Mouse (Mus musculus): ENCODE measurements around the gene Sec31b. TPM values are rescaled to one million over a fixed set of nuclear protein-coding genes. Genes with fewer than 3 reads are reported as not detected.

Gene Sec31b
- 1 to 10 TPM; 6.5 to 6.9 TPM for total RNA-seq (2021)

DNA sequence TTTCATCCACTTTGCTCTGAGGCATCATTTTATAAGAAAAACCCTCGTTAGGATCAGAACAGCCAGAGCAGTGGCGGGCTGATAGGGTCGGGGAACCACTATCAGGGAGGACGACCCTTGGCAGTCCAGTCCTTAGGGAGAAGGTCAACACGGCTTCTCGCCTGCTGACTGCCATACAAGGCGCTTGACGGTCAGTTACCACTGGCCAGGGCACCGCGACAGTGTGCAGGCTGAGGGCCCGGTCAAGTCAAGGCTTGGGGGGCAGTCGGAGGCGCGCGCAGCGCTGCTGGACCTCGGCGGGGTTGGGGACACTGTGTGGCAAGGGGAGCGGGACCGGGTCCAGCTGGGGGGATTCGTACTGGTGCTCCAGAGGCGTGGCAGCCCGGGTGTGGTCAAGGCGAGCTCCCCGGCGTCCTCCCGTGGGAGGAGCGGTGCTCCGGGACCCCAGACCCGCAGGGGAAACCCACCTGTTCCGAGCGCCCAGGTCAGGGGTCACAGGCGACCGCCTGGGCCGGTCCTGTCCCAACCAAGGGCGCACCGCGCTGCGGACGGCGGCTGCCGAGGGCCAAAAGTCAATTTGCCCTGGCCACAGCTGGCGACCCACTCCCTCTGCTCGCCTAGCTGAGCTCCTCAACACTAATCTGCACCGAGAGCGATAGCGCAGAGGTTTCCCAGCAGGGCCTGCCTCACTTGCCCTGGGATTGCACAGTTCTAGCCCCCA lies at the start of gene Sec31b:
Gene Sec31b (minus strand): TSS at position 544 of the 721 bp plus-strand sequence.
- intact Hi-C loops (cut with DNase I) = loop anchor here (10.0 kb wide), 1 partner anchor 301 kb away; no protein-coding TSS in a partner anchor
- peak; percentile 22 for DNase-seq (ENCODE audit: low spot score)

DNA sequence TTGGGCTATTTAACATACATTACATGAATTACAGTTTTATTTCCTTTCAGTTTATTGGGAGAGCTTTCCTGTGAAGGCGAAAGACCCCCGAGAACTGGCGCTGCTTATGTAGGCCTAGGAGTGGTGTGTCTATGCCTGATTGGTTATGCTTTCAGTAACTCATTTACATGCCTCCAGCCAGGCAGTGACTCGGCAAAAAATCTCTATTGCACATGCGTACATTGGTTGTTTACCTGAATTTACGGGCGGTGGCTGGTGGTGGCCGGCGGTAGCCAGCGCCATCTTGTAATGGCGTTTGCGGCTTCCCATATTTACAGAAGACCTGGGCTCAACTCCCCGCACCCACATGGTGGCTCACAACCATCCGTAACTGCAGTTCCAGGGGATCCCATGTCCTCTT lies 48.5 kb upstream of the Sec31b start:
- no peak for DNase-seq (ENCODE audit: low spot score)
- intact Hi-C loops (cut with DNase I) = no loop called here

DNA sequence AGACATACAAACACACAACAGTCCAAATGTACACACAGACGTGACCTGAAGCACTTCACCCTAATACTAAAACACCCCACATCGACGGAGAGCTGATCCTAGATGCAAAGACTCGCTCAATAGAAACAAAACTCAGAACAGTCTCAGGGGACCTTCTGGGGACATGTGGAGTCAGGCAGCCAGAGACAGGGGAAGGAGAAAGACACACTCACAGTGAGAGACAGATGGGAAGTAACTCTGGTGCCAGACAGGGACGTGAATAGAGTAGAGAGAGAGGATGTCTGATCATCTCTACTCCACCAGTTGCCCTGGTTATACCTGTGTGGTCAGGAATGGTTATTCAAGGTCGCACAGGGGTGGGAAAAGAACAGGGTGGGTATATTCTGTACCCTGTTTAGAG lies 46.0 kb upstream of the Sec31b start:
- intact Hi-C loops (cut with DNase I) = no loop called here
- no peak for DNase-seq (ENCODE audit: low spot score)

DNA sequence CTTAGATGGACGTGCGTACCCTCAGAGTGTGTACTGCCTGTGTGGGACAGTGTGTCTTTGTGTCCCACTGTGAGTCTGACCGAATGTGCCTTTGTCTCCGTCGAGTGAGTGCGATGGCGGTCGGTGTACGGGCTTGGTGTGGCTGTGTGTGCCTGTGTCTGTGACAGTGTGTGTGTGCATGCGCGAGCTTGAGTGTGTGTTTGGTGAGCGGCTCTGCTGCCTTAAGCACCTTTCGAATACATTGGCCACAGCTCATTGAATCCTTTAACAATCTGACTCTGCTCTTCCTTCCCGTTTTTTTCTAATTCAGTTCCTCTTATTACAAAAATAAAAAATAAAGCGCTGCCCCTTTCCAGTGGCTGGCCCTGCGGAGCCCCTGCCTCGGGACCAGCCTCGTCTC lies 45.3 kb upstream of the Sec31b start:
- intact Hi-C loops (cut with DNase I) = no loop called here

DNA sequence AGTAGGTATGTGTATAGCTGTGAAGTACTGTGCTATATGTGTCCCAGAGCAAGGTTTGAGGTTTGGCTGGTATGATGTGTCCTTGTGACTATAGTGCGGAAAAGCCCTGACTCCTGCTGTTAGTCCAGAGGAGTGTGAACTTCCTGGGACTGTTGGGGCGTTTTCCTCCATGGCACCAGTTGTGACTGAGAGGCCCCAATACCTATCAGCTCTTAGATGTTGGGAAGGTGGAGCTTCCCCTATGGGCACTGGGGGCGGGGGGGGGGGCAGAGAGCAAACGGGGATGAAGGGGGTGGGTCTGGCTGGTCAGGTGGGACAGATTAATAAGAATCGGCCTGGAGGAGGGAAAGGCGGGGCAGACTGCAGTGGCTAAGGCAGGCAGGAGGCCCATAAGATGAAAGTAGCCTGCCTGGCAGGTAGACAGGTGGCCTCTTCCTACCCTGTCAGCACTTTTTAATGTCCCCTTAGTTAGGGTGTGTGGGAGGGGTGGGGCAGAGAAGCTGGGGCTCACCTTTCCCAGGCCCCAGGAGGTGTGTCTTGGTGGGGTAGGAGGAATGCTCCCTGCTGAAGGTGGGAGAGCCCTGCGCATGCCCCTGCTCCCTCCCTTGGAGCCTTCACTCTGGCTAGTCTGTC lies 44.0 kb upstream of the Sec31b start:
- DNase-seq (ENCODE audit: low spot score) = no peak
- intact Hi-C loops (cut with DNase I) = no loop called here

More for the DNA sequence above, 45.3 kb upstream of the Sec31b start:
- no peak for DNase-seq (ENCODE audit: low spot score)

DNA sequence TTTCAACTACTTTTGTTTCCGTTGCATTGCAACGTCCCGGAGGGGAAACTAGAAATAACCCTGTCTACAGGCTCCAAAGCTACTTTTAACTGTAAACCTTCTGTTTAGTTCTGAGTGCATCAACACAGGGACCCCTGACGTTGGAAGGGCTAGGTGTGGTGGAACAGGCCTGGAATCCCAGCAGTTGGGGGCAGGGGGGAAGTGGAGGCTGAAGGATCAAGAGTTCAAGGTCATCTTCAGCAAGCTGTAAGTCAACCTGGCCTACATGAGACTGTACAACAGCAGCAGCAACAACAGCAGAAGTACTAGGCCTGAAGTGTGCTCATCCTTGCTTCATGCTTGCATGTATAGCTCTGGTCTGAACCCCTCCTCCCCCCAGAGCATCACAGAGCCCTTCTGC lies 42.4 kb upstream of the Sec31b start:
- DNase-seq (ENCODE audit: low spot score) = no peak
- intact Hi-C loops (cut with DNase I) = no loop called here

DNA sequence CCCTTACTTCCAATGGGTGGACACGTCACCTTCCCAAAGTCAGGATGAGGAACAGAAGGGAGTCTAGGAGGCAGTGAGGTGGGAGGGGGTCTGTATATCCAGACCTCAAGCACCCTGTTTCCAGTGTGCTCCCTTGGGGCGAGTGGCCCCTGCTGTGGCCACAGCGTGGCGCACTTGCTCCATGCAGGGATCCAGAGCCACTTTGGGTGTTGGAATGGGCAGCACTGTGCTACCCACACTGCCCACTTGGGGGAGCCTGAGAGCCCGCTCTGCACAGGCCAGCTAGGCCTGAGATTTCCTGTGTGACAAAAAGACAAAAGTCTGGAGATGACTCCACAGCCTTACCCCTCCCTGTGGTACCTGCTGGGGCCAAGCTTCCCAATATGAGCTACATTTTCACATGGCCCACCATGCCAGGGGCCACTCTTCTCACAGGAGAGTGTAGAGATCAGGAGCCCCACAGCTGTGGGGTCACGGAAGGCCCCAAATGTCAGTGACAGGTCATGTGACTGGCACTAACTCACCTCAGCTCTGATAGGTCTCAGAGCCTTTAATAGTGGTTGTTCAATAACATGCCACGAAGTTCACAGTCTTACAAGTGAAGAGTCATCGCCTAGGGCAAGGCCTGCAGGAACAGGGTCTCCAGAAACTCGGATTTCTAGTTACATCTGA lies 37.1 kb upstream of the Sec31b start:
- intact Hi-C loops (cut with DNase I) = loop anchor here (1.0 to 2.0 kb wide), 2 partner anchors 172 to 313 kb away; no protein-coding TSS in a partner anchor
- DNase-seq (ENCODE audit: low spot score) = peak; percentile 71

DNA sequence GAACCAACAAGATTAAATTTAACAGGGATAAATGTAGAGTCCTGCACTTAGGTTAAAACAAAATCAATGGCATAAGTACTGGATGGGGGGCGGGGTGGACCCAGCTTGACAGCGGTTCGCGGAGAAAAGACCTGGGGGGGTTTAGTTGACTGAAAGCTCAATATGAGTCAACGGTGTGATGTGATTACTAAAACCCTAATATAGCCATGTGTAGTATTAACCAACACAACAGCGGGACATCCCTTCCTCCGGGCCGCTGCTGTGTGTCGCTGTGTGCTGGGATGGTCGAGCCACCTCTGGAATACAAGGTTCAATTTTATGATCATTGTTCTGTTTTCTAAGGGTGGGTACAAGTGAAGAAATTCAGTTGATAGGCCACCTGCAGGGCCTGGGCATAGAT lies 36.4 kb upstream of the Sec31b start:
- intact Hi-C loops (cut with DNase I) = loop anchor here (1.0 to 2.0 kb wide), 2 partner anchors 173 to 313 kb away; no protein-coding TSS in a partner anchor
- DNase-seq (ENCODE audit: low spot score) = no peak

DNA sequence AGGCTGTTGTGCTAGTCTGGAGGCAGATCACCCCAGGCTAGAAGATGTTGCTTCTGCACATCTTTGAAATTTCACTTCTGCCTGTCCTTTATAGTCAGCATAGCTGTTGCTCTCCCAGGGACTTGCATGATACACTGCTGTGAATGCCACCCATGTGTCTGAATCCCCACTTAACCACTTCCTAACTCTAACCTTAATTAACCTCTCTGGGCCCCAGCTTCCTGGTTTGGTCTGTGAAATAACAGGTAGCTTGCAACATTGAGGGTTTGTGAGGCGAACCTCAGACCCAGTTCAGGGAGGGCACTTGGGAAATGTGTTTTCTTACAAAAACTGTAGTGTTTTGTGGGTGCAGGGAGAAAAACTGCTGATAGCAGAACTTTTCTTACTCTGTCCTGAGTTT lies 32.4 kb upstream of the Sec31b start:
- no peak for DNase-seq (ENCODE audit: low spot score)
- intact Hi-C loops (cut with DNase I) = no loop called here

DNA sequence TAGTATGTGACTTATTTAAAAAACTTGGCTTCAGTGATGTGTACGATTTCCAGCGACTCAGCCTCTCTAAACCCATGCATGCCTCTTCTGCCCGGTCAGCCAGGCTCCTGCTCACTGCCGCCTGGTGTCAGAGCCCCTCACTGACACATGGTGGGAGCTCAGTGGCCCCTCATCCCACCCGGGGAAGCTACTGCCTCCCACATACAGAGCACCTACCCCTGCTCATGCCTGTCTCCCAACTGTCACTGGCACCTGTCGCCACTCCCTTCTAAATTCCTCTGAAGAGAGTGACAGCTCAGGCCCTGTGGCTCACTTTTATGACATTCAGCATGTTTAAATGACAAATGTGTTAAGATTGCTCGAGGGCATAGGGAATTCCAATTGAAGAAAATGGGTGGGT lies 30.6 kb upstream of the Sec31b start:
- intact Hi-C loops (cut with DNase I) = no loop called here
- DNase-seq (ENCODE audit: low spot score) = no peak

DNA sequence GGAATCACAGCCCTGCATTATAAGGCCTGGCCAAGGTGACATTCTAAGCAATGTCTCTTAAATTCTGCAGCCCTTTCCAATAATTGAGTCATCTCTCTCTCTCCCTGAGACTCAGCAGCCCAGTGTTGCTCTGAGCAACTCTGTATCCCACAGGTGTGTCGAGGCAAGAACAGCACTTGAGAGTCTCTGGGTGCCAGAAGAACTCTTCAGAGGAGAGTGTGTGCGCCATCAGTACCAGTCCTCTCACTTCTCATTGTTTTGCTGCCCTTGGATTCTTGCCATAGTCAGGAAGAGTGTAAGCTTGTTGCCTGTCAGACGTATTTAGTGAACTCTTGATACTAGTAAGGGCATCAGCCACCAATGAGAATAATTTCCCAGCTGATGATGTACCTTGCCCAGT lies 22.1 kb upstream of the Sec31b start:
- intact Hi-C loops (cut with DNase I) = no loop called here
- DNase-seq (ENCODE audit: low spot score) = no peak

DNA sequence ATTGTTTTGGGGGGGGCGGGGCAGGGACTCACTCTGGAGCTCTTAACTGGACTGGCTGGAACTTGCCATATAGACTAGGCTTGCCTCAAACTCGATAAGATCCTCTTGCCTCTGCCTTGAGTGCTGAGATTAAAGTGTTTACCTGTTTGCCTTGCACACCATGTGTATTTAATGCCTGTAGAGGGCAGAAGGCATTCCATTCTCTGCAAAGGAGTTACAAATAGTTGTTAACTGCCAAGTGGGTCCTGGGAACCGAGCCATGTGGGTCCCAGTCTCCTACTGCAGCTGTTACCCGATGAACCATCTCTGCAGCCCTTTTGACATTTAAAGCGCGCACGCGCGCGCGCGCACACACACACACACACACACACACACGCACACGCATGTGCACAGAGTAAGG lies 18.3 kb upstream of the Sec31b start:
- intact Hi-C loops (cut with DNase I) = no loop called here
- DNase-seq (ENCODE audit: low spot score) = no peak

DNA sequence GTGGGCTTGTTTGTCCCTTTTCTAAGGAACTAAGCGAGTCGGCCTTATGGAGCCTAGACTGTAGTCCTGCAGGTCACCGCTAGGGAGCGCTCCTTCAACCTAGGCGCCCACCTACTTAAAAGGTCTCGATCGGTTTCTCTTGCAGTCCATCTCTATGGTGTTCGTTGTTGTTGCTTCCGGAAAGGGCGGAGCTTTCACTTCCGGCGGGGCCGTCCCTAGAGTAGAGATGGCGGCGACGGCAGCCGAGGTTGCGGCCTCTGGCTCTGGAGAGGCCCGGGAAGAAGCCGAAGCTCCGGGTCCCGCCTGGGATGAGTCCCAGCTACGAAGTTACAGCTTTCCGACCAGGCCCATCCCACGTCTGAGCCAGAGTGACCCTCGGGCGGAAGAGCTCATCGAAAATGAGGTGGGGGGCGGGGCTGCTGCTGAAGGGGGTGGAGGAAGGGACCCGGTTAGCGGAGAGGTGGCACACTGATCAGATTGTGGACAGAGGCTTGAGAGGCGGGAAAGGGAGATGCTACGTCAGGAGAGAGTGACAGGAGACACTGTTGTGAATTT lies 17.1 kb upstream of the Sec31b start, which contains the start of gene Hif1an:
Gene Hif1an (plus strand): TSS at position 199 of the 555 bp plus-strand sequence.
- peak; percentile 87 for DNase-seq (ENCODE audit: low spot score)
- intact Hi-C loops (cut with DNase I) = no loop called here

DNA sequence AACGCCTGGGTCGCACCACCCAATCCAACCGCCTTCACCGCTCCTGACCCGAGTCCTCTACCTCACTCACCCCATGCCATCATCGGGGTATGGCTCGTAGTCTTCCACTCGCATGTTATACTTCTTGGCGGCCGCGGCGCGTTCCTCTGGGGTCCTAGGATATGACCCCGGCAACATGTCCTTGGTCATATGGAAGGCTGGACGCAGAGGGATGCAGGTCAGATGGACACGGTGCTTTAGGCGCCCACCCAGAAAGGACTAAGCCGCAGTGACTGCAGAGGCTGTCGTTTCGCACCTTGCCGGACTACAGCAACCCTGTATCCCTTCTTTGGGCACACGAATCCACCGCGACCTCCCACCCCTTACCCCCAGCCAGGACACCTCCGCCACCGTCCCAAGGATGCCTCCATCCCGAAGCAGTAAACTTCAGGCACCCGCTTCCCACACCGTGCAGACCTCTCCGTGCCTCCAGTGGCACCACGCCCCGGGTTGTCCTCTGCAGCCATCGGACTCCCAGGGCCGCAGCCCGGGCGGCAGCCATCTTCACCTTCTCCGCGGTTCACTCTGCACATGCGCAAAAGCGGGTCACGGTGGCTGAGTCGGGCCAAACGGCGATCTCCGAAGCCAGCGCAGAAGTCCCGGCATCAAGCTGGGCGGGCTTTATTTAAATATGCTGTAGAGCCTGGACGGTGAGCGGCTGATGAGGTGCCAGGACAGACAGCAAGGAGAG lies 9.4 kb upstream of the Sec31b start, which contains the start of gene Ndufb8:
Gene Ndufb8 (minus strand): TSS at position 580 of the 730 bp plus-strand sequence.
- intact Hi-C loops (cut with DNase I) = no loop called here

DNA sequence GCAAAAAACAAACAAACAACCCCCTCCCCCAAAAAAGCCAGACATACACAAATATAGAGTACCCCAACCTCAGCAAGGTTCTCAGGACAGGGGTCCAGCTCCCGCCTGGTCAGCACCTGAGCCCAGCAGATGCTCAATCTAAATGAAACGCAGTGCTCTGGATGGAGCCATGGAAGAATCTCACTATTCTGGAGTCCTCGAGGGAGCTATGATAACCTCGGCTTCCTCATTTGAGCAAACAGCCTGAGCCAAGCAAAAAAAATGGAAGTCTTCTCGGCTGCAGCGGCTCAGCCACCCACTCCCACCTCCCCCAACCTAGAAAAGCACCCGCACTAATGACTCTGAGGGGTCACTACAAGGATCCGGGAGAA lies 8.8 kb upstream of the Sec31b start:
- intact Hi-C loops (cut with DNase I) = no loop called here
- no peak for DNase-seq (ENCODE audit: low spot score)

More for the DNA sequence above, 9.4 kb upstream of the Sec31b start, which contains the start of gene Ndufb8:
- peak; percentile 88 for DNase-seq (ENCODE audit: low spot score)

DNA sequence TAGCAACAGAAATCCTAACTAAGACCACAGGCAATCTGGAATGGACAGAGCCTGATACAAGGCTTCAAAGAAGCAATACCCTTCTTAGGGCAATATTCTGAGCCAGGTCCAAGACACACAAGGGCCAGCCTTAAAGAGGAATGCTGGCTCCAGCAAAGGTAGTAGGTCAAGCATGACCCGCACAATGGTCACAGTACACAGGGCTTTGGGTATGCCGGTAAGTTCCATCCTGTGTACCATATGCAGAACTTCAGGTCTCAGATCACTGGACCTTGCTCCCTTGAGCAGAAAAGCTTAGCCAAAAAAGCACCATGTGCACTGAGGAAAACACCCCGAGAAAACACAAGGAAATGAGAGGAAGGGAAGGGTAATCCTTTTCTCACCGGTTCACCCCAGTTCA lies 7.6 kb upstream of the Sec31b start:
- intact Hi-C loops (cut with DNase I) = no loop called here
- DNase-seq (ENCODE audit: low spot score) = no peak

DNA sequence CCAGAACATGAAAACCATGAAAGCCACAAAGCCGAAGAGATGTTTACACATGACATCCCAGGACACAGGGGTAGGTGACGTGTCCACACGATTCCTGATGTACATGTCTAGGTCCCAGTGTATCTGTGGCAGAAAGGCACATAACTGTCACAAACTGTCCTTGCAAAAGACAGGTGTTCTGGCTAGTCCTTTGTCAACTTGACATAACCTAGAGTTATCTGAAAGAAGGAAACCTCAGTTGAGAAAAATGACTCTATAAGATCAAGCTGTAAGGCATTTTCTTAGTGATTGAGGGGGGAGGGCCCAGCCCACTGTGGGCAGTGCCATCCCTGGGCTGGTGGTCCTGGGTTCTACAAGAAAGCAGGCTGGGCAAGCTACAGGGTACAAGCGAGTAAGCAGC lies 7.1 kb upstream of the Sec31b start, which contains the start of gene Gm20538:
Gene Gm20538 (minus strand): TSS at position 101 of the 400 bp plus-strand sequence.
- intact Hi-C loops (cut with DNase I) = no loop called here
- no peak for DNase-seq (ENCODE audit: low spot score)

DNA sequence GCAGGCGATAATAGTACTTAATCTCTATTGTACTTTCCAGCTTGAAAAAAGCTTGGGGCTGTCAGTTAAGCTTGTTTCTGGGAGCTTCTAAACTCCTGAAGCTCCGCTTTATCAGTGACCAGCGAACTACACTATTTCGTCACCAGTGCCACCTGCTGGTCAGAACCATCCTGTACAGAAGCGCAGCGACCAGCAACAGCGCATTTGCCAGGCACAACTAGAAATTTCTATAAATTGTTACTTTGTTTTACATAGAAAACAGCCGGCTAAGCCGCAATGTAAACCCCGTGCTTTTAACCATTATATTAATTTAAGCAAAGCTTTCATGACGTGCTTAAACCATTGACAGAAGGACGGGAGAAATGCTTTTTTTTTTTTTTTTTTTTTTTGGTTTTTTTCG lies 889 bp downstream of the Sec31b start:
- intact Hi-C loops (cut with DNase I) = loop anchor here (5.0 to 10.0 kb wide), 2 partner anchors 67 to 300 kb away; no protein-coding TSS in a partner anchor
- no peak for DNase-seq (ENCODE audit: low spot score)

DNA sequence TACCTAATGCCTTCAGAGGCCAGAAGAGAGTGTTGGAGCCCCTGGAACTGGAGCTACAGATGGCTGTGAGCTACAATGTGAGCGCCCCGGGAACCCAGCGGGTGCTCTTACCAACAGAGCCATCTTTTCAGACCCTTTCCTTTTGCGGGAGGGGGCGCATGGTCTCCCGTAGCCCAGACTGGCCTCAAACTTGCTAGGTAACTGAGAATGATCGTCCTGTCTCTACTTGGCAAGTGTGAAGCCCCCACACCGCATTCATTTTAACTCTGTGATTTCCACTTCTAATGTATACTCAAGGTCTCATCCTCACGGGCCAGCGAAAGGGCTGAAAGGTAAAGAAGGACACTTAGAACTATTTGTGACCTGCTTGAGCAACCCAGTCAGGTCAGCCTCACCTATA lies 1.3 kb downstream of the Sec31b start:
- intact Hi-C loops (cut with DNase I) = loop anchor here (5.0 to 10.0 kb wide), 2 partner anchors 67 to 300 kb away; no protein-coding TSS in a partner anchor
- no peak for DNase-seq (ENCODE audit: low spot score)
